Mouse (Mus musculus) mature B cell (primary cell): ENCODE measurements around the gene Nsl1.
"Not testable (repeated sequence)": the region's sequence is repeated elsewhere in the genome, so short reads cannot be mapped to it uniquely, and the experiment has no call there.

Source experiments
- in situ Hi-C: fragments of 300-500 bp; cut with MboI; formaldehyde crosslinking; loops from 2 replicates; pipeline ENCODE4 v1.14.3; 2019

The Nsl1 gene

DNA sequence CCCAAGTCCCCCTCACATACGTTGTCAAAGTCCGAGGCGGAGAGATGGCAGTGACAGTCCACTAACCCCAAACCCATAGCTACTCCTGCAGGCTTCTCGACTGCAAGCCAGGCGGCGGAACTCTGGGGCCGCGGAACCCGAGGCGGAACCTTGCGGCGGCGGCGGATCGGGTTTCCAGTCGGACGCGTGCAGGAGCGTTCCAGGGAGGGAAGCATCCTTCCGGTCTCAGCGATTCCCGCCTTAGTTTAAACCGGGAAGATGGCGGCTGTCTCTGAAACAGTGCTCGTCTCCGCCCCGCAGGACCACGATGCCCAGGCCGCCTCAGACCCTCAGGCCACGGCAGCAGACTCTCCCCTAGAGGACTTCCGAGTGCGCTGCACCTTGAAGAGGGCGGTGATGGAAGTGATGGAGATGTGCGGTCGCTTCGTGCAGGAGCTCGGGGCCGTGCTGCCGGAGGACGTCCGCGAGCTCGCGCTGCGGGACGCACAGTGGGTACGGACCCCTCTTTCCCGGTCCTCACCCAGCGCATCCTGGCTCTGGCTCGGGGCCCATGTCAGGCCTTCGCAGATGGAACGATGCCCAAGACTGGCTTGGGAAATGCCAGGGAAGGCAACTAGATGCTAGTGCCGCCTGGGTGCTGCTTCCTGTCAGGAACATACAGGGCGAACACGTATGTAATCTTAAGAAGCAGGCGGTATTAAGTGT is at the start of gene Nsl1, which contains the start of gene Tatdn3:
Nsl1 (plus strand) TSS at position 232 of the 705 bp plus-strand sequence.
Tatdn3 (minus strand) TSS at position 152 of the 705 bp plus-strand sequence.
- in situ Hi-C loops, result no loop called here

DNA sequence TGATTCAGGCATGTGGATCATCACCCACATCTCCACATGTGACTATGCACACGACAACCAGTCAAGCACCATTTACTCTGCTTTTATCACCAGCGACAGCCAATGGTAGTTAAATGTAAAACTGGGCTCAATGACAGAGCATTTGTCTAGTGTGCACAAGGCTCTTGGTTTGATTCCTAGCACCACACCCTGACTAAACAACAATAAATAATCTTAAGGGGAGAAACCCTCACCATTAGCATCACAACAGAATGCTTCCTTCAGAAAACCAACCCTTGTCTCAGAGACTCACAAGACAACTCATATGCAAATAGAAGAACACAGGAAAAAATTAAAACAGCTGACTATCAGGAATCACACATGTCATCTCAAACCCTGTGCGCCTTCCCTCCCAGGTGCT is 48.5 kb upstream of the Nsl1 start:
- in situ Hi-C loops, result no loop called here

DNA sequence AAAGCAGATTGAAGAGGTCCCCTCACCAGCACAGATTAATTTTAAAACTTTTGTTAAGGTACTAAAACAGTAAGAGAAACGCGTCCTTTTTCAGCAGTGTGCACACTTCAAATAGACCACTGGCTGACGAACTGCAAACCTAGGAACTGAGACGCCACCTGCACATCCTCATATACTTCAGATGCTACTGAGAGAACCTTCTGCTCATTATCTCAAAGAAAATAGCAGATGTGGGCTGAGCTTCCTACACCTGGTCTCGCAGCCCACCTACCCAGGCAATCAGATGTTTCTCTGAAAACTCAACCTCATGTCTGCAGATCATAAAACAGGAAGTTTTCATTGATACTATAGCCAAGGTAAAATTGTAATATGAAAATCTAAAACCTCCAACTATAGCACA is 43.0 kb upstream of the Nsl1 start:
- in situ Hi-C loops, result no loop called here

DNA sequence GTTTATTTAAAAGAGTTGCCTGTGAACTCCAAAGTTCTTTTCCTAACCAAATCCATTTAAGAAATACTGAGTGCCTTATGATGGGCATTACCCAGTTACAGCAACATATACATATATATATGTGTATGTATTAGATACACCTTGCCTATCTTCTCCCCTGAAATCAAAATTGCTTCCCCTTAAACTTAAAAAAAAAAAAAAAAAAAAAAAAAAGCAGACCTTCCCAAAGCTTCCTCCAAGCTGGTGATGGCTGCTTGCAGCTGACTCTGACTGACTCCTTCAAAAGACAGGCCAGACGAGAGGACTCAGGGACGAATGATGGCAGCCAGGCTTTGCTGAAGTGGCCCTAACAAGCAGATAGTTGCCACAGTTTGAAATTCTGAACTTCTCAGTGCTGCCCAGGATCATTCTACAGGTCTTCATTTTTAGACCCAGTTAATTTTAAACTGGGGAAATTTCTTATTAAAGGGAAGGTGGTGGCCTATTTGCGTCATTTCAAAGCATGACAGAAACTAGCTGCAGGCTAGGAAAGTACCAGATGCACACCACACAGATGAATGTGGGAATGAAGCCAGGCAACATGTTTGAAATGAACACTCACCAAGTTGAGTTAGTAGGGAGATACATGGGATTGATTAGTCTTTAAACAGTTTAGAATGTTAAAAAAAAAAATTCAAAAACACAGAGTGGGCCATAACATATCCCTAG is 42.4 kb upstream of the Nsl1 start:
- in situ Hi-C loops, result no loop called here

DNA sequence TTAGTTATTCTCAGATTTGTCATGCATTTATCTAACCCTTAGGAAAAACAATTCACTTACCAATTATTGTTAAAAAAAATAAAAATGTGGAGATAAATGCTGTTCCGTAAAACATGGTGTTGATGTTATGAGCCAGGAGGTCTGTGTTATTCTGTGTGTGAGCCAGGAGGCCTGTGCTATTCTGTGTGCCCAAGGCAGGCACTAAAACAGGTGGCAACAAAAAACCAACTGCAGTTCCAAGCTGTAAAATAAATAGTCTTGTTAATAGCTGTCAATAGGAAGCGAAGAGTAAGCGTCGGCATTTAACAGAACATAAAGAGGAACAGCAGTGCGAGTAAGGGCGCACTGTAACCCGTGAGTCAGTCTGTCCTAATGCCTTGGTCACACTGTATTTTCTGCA is 41.8 kb upstream of the Nsl1 start:
- in situ Hi-C loops, result no loop called here

DNA sequence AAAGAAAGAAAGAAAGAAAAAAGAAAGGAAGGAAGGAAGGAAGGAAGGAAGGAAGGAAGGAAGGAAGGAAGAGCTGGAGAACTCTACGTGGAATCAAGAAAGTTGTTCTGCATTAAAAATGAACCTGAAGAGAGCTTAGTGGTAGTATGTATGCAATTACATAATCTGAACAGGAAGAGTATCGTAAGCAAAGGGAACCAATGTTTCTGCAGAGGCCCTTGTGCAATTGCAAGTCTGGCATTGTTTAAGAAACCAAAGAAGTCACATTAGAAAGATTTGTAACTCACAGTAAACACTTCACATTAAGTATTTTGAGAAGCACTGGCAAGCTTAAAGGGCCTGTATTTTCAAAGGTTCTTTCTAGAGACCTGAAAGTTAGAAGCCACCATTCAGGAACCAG is 39.7 kb upstream of the Nsl1 start:
- in situ Hi-C loops, result no loop called here

DNA sequence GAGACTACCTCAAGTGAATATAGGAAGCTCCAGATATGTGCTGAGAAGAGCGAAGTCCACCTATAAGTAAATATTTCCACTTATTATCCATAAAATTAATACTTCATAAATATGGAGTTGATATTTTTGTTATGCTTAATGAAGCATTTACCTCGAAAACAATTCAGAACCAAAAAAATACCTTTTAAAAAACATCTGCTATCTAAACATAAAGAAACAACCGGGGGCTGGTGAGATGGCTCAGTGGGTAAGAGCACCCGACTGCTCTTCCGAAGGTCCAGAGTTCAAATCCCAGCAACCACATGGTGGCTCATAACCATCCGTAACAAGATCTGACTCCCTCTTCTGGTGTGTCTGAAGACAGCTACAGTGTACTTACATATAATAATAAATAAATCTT is 39.0 kb upstream of the Nsl1 start:
- in situ Hi-C loops, result not testable (repeated sequence)

DNA sequence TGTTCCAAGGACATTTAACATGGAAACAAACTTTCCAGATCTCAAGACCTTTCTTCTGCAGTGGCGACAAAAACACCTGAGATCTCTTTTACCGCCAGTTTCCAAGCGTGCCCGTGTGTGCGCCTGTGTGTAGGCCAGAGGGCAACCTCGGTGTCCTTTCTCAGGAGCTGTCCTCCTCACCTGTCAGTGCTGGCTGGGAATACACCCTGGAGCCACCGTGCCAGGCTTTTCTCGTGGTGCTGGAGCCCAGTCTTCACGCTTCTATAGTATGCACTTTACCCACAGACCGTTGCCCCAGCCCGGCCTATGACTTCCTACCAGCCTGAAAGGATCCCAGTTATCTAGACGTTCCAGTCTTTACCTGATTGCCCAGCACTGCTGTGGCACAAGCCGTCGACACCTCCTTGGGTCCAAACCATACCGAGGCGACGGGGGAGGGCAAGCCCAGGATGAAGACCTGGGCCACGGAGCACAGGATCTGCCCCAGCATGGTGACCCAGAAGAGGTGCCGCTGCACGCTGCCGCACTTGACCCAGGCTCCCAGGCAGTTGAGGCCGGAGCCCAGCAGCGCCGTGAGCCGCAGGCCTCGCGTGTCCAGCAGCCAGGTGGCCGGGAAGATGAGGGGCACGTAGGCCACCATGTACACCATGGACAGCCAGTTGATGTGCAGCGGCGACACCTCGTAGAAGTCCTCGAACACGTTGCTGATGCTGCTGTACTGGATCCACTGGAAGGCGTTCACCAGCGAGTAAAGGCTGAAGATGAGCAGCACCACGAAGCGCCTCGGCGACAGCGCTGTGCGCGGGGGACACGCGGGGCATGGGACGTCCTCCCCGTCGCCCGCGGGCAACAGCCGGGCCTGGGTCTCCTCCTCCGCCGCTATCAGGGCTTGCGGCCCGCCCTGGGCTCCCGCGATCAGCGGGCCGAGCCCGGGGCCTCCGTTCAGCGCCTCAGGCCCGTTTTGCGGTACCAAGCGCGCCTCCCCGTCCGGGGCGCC is 37.5 kb upstream of the Nsl1 start:
- in situ Hi-C loops, result no loop called here

DNA sequence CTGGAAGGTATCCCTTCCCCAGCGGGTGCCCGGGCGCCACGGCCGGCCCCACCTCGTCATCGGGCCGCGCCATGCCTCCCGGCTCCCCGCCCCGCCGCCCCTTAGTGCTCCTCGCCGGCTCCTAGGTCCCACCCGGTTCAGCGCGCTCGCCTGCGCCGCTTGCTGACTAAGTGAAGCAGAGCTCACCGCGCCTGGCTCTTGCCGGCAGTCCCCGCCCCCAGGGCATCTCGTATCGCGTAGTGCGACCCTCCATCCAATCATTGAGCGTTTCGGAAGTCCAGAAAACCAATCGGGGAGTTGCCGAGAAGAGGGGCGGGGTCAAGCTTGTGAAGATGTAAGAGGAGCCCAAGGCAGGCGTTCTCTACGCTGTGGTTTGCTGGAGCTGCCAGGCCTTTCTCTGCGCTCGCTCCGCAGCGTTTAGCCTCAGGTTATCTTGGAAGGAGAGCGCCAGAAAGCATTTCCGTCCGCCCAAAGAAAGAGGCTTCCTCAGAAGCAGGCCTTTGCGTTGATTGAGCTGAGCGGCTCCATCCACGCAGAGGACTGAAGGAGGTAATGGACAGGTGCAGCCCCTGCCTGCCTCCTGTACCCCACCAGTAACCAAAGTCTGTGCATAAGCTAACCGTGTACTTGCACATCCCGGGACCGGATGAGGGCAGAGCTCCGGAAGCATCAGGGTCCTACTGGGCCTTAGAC is 36.6 kb upstream of the Nsl1 start, which contains the start of gene Flvcr1:
Flvcr1 (minus strand) TSS at position 138 of the 693 bp plus-strand sequence.
- in situ Hi-C loops, result no loop called here

DNA sequence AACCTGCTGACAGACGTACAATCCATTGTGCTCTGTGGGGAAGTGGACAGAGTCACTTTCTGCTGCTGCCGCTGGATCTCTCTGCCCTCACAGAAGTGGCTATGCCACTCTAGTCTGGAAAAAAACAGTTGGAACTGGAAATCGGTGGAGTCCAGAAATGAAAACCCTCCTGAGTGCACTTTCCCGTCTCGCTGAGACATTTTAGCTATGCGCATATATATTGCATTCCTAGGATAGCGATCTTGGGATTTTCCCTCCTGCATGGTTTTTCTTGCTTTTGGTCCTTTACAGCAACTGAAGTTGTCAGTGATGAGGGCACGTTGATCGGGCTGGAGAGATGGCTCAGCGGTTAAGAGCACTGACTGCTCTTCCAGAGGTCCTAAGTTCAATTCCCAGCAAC is 32.6 kb upstream of the Nsl1 start:
- in situ Hi-C loops, result no loop called here

DNA sequence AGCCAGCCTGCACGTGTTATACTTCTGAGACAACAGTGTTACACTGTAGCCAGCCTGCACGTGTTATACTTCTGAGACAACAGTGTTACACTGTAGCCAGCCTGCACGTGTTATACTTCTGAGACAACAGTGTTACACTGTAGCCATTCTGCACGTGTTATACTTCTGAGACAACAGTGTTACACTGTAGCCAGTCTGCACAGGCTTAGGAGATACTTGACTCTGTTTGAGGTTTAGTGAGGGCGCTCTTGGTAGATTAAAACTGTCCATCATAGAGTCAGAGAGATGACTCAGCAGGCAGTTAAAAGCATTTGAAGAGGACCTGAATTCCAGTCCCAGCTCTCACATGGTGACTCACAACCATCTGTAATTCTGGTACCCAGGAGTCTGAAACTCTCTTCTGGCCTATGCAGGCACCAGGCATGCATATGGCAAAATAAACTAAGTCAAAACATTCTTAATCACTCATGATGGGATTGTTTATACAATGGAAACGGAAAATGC is 31.8 kb upstream of the Nsl1 start:
- in situ Hi-C loops, result not testable (repeated sequence)

DNA sequence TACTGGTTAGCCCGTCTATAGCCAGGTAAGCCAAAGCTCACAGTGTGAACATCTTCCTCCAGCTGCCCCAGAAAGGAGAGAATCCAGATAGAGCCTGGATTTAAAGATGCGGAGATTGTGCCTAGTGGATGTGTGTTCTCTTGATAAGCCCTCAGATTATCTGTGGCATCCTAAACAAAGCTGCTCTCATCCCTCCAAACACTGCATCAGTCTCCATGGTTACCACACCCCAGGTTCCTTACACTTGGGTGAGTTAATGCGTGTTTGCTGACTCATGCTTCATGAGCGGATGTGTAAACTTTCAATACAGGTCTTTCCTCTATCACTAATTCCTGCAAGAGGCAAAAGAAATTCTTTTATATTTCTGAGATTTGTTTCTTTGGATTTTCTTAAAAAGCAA is 27.2 kb upstream of the Nsl1 start:
- in situ Hi-C loops, result no loop called here

DNA sequence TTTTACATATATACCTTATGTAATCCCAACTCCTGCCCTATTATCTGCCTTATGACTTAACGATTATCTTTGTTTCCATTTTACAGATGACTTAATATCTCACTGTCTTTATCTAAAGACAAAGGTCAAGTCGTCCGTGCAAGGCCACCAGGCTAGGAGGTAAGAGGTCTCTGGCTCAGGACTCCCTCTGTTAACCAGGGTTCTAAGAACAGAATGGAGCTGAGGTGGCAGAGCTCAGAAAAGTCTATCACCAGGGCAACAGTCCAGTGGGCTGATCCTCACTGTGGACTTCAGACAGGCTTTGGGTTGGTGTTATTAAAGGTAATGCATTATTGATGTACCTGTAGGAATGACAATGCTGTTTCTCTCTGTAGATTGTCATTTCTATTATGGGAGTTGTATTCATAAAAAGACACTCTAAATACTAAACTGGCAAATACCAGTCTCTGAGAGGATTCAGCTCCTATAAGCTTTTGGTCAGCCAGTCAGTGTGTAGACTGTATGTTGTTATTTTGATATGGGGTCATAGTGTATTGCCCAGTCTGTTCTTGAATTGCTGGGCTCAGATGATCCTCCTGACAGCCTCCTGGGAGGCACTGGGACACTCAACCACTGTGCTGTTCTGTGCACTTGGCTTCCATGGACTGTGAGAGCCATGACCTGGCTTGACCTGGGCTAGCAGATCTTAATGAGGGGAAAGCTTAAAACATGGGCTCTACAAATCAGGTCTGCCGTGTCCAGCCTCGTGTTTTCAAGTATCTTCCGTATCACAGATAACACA is 26.1 kb upstream of the Nsl1 start, which contains the start of gene Spata45:
Spata45 (plus strand) TSS at position 86 of the 781 bp plus-strand sequence.
- in situ Hi-C loops, result no loop called here

DNA sequence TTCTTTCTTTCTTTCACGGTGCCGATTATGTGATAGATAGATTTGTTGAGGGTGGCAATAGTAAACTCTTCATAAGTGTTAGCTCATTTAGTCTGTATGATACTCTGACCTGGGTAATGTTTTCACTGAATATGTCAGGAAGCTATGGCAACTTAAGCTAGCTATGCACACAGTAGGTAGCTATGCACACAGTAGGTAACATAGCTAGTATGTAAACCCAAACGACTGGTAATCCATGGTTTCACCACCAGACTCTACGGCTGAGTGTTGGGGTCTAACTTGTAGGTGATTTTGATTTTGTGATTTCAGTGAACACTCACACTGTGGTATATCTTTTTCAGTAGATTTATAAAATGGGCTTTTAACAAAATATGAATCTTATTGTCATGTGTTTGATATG is 24.8 kb upstream of the Nsl1 start:
- in situ Hi-C loops, result no loop called here

DNA sequence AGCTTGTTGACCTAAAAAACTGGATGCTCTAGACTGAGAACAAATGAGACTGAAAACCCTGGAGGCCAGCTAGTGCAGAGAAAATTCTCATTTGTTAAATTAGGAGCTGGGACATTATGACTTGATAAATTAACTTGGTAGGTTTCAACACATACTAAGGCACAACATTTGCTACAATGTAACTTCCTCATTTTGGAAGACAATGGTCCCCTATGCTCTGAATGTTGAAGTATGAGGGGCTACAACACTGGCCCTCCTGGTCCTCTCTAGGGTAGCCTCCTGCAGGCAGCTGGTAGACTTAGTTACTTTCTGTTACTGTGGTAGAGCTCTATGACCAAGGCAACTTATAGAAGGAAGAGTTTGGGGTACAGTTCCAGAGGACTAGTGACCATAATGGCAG is 21.5 kb upstream of the Nsl1 start:
- in situ Hi-C loops, result no loop called here

DNA sequence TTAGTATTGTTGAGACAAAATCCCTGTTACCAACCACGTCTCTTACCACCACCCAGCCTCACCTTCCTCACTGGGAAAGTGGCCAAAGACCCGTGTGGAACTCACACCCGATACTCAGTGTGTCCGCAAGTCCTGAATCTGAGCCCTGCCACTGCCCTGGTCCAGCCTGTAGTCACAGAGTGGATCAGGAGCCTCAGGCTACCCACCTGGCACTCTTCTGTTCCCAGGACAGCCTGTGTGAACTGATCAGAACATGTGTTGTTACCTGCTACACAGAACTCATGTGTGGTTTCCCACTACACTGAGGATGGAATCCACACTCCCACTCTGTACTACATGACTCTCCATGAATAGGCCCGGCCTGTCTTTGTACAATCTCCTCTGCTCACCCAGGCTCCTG is 20.7 kb upstream of the Nsl1 start:
- in situ Hi-C loops, result no loop called here

DNA sequence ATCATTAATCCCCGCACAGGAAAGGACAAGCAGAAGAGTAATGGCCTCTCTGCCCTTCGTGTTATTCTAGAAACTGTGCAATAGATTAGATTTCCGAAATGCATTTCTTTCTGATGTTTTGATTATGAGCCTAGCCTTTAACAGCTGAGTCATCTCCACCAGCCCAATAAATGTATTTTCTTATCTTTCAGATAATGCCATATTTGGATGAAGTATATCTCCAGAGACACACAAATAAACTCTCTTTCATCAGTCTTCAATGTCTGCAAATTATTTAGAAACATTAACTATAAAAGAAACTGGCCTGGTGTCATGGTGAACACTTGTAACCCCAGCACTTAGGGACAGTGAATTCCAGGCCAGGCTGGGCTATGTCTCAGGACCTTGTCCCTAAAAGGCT is 20.1 kb upstream of the Nsl1 start:
- in situ Hi-C loops, result no loop called here

DNA sequence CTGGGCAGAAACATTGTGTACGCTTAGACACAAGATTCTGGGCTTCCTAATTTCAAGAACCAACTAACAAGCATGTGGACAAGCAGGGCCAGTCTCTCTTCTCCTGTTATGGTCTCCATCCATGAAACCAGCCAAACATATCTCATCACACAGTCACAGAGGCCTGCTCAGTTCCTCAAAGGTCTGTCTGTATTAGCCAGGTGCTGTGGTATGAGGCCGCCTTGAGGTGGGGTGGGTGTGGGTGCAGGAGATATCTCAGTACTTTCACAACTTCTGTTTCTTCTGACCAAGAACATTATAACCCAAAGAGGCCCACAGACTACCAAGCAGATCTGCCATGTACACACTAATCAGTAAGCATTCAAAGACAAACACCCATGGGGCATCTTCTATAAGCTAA is 17.5 kb upstream of the Nsl1 start:
- in situ Hi-C loops, result no loop called here

DNA sequence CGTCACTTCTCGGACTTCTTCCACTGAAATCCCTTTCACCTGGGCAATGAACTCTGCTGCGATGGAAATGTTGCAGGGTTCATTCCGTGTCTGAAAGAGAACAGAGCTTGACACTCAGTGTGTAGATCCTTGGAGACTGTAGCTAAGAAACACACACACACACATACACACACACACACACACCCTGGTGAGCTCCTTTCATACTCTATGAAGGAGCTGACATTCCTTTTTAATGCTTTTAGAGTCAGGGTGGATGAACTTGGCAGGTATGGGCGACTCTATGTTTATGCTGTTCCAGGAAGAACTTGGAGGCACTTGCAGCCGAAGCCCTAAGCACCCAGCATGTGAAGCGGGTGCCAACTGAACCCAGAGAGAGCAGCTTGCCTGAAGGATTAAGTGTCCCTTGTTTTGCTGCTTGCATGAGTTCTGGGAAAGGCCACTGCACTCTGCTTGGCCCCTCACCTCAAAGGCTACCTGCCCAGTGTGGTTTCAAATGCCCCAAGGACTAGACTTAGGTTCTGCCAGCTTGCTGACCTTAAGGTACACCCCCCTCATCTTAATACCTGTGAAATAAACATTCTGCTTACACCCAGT is 16.5 kb upstream of the Nsl1 start:
- in situ Hi-C loops, result no loop called here

DNA sequence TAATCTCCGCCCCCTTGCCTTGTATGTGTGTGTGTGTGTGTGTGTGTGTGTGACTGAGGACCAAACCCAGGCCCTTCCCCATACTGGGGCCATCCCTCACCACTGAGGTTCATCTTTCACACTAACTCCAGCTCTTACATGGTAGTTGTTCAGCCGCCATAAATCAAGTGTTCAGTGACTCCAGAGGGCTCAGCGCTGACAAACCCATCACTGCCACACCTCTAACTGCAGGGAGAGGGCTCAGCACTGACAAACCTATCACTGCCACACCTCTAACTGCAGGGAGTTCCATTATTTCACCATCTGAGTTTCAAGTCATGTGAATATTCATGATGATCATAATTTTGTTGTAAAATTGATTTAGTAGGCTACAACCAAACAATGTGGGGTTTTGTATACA is 9.3 kb upstream of the Nsl1 start:
- in situ Hi-C loops, result no loop called here
